Mouse (Mus musculus): ENCODE measurements at regions not wholly inside any gene's neighbourhood (a gene's known extent, or its start where the extent isn't known, plus 50 kb on each side); places are given as distances from the start of the nearest gene placed in this dataset.

DNA sequence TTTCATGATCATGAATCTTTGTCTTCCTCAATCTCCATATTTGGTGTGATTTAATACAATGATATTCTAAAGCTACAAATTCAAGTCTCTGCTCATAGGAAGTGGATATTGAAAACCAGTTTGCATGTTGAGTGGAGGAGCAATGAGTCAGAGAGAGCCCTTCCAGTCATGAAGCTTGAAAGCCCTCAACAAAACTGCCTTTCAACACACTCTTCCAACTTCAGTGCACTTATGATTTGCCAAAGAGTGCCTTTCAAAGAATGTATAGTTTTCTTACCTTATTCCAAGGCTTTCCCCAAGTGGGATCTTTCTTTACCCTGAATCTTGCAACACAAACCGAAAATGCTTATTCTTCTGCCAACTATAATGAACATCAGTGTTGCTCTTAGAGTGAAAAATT, 690.6 kb downstream of the Hdgfl1 start:
- TF ChIP-seq MAZ (IDR thresholded peaks at IDR 0.05; ENCODE audit: low read depth, low read length) (no peak), BHLHE40 (IDR thresholded peaks at IDR 0.05; ENCODE audit: borderline replicate concordance, low read depth, low read length) (no peak), JUND (IDR thresholded peaks at IDR 0.05; ENCODE audit: low read depth, low read length) (no peak), SIN3A (IDR thresholded peaks at IDR 0.05; ENCODE audit: low read length) (no peak), CTCF (IDR thresholded peaks at IDR 0.05 in 2 of 3, conservative IDR thresholded peaks at IDR 0.05 in 1 of 3; ENCODE audit: control insufficient read depth in 1 of 3, insufficient read depth in 1 of 3, low read depth in 2 of 3, low read length in 3 of 3, poor library complexity in 1 of 3, severe bottlenecking in 1 of 3) (no peak), POLR2A (IDR thresholded peaks at IDR 0.05; ENCODE audit: control insufficient read depth in 1 of 2, insufficient read depth in 1 of 2, low read depth in 1 of 2, low read length in 2 of 2, poor library complexity in 1 of 2) (no peak), ETS1 (IDR thresholded peaks at IDR 0.05; ENCODE audit: low read depth, low read length) (no peak), ZNF384 (IDR thresholded peaks at IDR 0.05; ENCODE audit: low read depth, low read length) (no peak), SMC3 (IDR thresholded peaks at IDR 0.05; ENCODE audit: low read depth, low read length) (no peak), POLR2AphosphoS5 (IDR thresholded peaks at IDR 0.05; ENCODE audit: borderline replicate concordance, low read depth, low read length) (no peak), RCOR1 (IDR thresholded peaks at IDR 0.05; ENCODE audit: low read depth, low read length) (no peak), TAL1 (IDR thresholded peaks at IDR 0.05; ENCODE audit: low read length) (no peak)

Measured in MEL (cell line).